Mouse (Mus musculus) testis, adult 2 months (tissue): ENCODE measurements around the gene H2-Oa. TPM values are rescaled to one million over a fixed set of nuclear protein-coding genes. Genes with fewer than 3 reads are reported as not detected.
A peak's percentile ranks its signal among the peaks of the same experiment; 100 is the strongest.

ENCODE experiments used
- H3K27ac ChIP-seq: fragments of 200-500 bp; 2 replicates; pipeline ENCODE4 v1.5.1; 2012; ENCODE audit warnings: low read depth, low read length; ENCODE audit not compliant: control insufficient read depth, insufficient read depth
- H3K27me3 ChIP-seq: fragments of 200-500 bp; 2 replicates; pipeline ENCODE4 v1.6.1; 2012; ENCODE audit warnings: mild to moderate bottlenecking, low read length, moderate library complexity; ENCODE audit not compliant: control insufficient read depth, insufficient read depth
- H3K36me3 ChIP-seq: fragments of 200-500 bp; 2 replicates; pipeline ENCODE4 v1.6.1; 2012; ENCODE audit warnings: mild to moderate bottlenecking, low read length; ENCODE audit not compliant: control insufficient read depth, insufficient read depth
- H3K4me1 ChIP-seq: fragments of 200-500 bp; 2 replicates; pipeline ENCODE4 v1.6.1; 2012; ENCODE audit warnings: low read length; ENCODE audit not compliant: control insufficient read depth, insufficient read depth
- H3K4me3 ChIP-seq: fragments of 200-500 bp; 2 replicates; pipeline ENCODE4 v1.5.1; 2012; ENCODE audit warnings: low read depth, mild to moderate bottlenecking, low read length, moderate library complexity, mixed read lengths; ENCODE audit not compliant: control insufficient read depth
- CTCF ChIP-seq: fragments of 200-500 bp; IDR thresholded peaks from 2 replicates; pipeline ENCODE4 v1.5.1; 2012; ENCODE audit warnings: low read depth, mild to moderate bottlenecking, inconsistent platforms, low read length, moderate library complexity; ENCODE audit not compliant: control insufficient read depth, insufficient read depth, insufficient replicate concordance
- POLR2A ChIP-seq: fragments of 200-500 bp; IDR thresholded peaks from 2 replicates; pipeline ENCODE4 v1.6.1; 2012; ENCODE audit warnings: low read depth, mild to moderate bottlenecking, inconsistent platforms, low read length, moderate library complexity; ENCODE audit not compliant: control insufficient read depth
- polyA plus RNA-seq: library from polyadenylated mRNA; depleted of rRNA; stranded (reverse); fragments of >200 nt; gene quantifications from 2 replicates; pipeline ENCODE4 v1.2.3, GENCODE M21; 2012

Gene H2-Oa
- polyA plus RNA-seq, 1 experiment = 0.10 TPM

GRCm38 (mm10) chr17:34109806-34110195, 17.7 kb downstream of the H2-Oa start:
- Histone ChIP-seq H3K27ac (no peak overlapping the region), H3K27me3 (no peaks in the 10 kb centered on the region), H3K36me3 (peaks cover 5% of the 10 kb centered on the region), H3K4me1 (no peaks in the 10 kb centered on the region; the same call in 1 of the 2 replicates), H3K4me3 (no peak overlapping the region)
- TF ChIP-seq CTCF (no peak), POLR2A (no peak)

GRCm38 (mm10) chr17:34110309-34110708, 18.2 kb downstream of the H2-Oa start:
- TF ChIP-seq CTCF = no peak
- no peak for TF ChIP-seq POLR2A
- Histone ChIP-seq H3K4me3 (no peak overlapping the region), H3K27ac (no peak overlapping the region), H3K4me1 (no peaks in the 10 kb centered on the region; the same call in 1 of the 2 replicates), H3K27me3 (no peaks in the 10 kb centered on the region), H3K36me3 (peaks cover 7% of the 10 kb centered on the region)

- Histone ChIP-seq H3K36me3 (peaks cover 18% of the 10 kb centered on the region), H3K27ac (no peak overlapping the region), H3K27me3 (no peaks in the 10 kb centered on the region), H3K4me3 (no peak overlapping the region), H3K4me1 (peaks cover 2% of the 10 kb centered on the region)
- TF ChIP-seq CTCF = no peak
- no peak for TF ChIP-seq POLR2A
Measured at GRCm38 (mm10) chr17:34114114-34114513, 22.0 kb downstream of the H2-Oa start.

- H3K27me3 ChIP-seq = no peaks in the 10 kb centered on the region
- peaks cover 9% of the 10 kb centered on the region for H3K4me1 ChIP-seq
- no peak for TF ChIP-seq CTCF
- no peak overlapping the region for H3K27ac ChIP-seq
- peak overlapping the region; percentile 77 for H3K4me3 ChIP-seq
- peaks cover 18% of the 10 kb centered on the region for H3K36me3 ChIP-seq
Measured at GRCm38 (mm10) chr17:34116736-34117370, 24.7 kb downstream of the H2-Oa start.

GRCm38 (mm10) chr17:34117421-34118112, 25.4 kb downstream of the H2-Oa start:
- H3K36me3 ChIP-seq = peaks cover 18% of the 10 kb centered on the region
- no peaks in the 10 kb centered on the region for H3K27me3 ChIP-seq
- peaks cover 11% of the 10 kb centered on the region for H3K4me1 ChIP-seq
- peak overlapping the region; percentile 96 for H3K4me3 ChIP-seq
- peak overlapping the region; percentile 95 for H3K27ac ChIP-seq
- TF ChIP-seq CTCF (no peak), POLR2A (no peak)

- peaks cover 18% of the 10 kb centered on the region for H3K36me3 ChIP-seq
- peak overlapping the region; percentile 96 for H3K4me3 ChIP-seq
- TF ChIP-seq POLR2A (peak; percentile 35; the same call in 1 of the 2 replicates), CTCF (peak; percentile 9; the same call in 1 of the 2 replicates)
- peaks cover 11% of the 10 kb centered on the region for H3K4me1 ChIP-seq
- peak overlapping the region; percentile 95 for H3K27ac ChIP-seq
- H3K27me3 ChIP-seq = no peaks in the 10 kb centered on the region
Measured at GRCm38 (mm10) chr17:34118113-34118872, 26.2 kb downstream of the H2-Oa start.

GRCm38 (mm10) chr17:34118873-34119248, 26.7 kb downstream of the H2-Oa start:
- TF ChIP-seq CTCF = no peak
- H3K27ac ChIP-seq = peak overlapping the region; percentile 95
- no peaks in the 10 kb centered on the region for H3K27me3 ChIP-seq
- peak overlapping the region; percentile 96 for H3K4me3 ChIP-seq
- peaks cover 14% of the 10 kb centered on the region for H3K4me1 ChIP-seq
- peaks cover 14% of the 10 kb centered on the region for H3K36me3 ChIP-seq
